Mouse (Mus musculus) kidney, adult 2 months (tissue): ENCODE measurements around the gene Pop4.

Experiments
- CTCF ChIP-seq: fragments of 200-500 bp; conservative IDR thresholded peaks from 2 replicates; pipeline ENCODE4 v1.5.1; 2011; ENCODE audit warnings: low read depth, mild to moderate bottlenecking, control low read depth, low read length, moderate library complexity, mixed read lengths; ENCODE audit not compliant: insufficient read depth, insufficient read length
- POLR2A ChIP-seq: fragments of 200-500 bp; IDR thresholded peaks from one replicate; pipeline ENCODE4 v1.6.1; 2011; ENCODE audit warnings: low read depth, low read length, control low read depth

GRCm38 (mm10) chr7:38253441-38253840 lies 17.8 kb downstream of the Pop4 start:
- TF ChIP-seq CTCF (no peak), POLR2A (no peak)
